Mouse (Mus musculus): Measurements from ENCODE around the gene 4930595D18Rik. TPM values are rescaled to one million over a fixed set of nuclear protein-coding genes. Genes with fewer than 3 reads are reported as not detected.

Gene 4930595D18Rik
- total and polyA plus RNA-seq, 2 experiments from 2014 or later: not detected

DNA sequence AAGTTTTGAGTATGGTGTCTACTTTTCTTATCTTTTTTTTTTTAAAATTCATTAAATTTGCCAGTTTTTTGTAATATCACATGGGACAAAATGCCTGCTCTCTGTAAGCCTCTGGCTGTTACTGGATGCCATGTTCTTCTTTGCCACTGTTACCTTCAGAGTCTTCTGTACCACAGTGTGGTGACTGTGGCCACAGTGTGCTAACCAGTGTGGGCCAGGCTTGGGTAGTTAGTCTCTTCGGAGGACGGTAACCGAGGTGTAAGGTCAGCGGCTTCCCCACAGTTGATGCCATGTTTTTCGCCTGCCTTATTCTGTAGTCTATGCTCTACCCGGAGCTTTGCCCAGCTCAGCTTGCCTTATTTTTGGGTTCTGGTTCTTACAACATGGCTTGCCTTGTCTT lies 1.9 kb downstream of the 4930595D18Rik start:
- H3K4me2 ChIP-seq (ENCODE audit: low read depth, low read length): no peak overlapping the region
- no peaks in the 10 kb centered on the region for H3K27me3 ChIP-seq (ENCODE audit: control insufficient read depth, insufficient read depth, low read length)
- H3K9ac ChIP-seq (replicated peaks; ENCODE audit: low read depth, low read length): no peak overlapping the region
- 97% methylated on average over 6 of the region's 6 CpGs for WGBS
- ATAC-seq (ENCODE audit: insufficient read depth, low read depth) (no peak), DNase-seq (ENCODE audit: low spot score) (no peak)
- no peaks in the 10 kb centered on the region for H3K9me3 ChIP-seq (replicated peaks; ENCODE audit: control insufficient read depth, low read length)
- H3K36me3 ChIP-seq (replicated peaks; ENCODE audit: control insufficient read depth, insufficient read depth, low read length): no peaks in the 10 kb centered on the region
- TF ChIP-seq EP300 (IDR thresholded peaks at IDR 0.05; ENCODE audit: low read depth) (no peak), CTCF (IDR thresholded peaks at IDR 0.05; ENCODE audit: low read depth) (no peak)
- no peak overlapping the region for H3K27ac ChIP-seq (ENCODE audit: low read depth)
- no peak overlapping the region for H3K4me3 ChIP-seq (ENCODE audit: low read depth, low read length)
- peaks cover 5% of the 10 kb centered on the region; the same call in 1 of the 2 replicates for H3K4me1 ChIP-seq (ENCODE audit: control insufficient read depth, insufficient read depth)

DNA sequence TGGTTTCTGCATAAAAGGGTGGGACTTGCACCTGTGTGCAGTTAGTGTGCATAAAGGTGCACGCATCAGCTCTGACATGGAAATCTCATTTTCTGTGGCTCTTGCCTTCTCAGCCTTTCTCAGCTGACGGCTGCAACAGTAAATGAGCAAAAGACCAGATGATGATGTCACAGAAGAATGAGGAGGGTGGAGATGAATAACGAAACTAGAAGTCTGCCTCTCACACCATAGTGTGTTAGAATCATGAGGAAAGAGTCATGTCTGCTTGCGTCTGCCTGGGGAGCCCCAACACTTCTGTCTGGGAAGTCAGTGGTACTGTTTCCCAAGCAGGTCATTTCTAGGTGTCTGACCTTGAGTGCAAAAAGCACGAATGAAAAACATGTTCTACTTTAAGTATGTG lies 2.4 kb downstream of the 4930595D18Rik start:
- no peak overlapping the region for H3K4me2 ChIP-seq (ENCODE audit: low read depth, low read length)
- ATAC-seq (ENCODE audit: insufficient read depth, low read depth) (no peak), DNase-seq (ENCODE audit: low spot score) (no peak)
- H3K9me3 ChIP-seq (replicated peaks; ENCODE audit: control insufficient read depth, low read length): no peaks in the 10 kb centered on the region
- H3K4me1 ChIP-seq (ENCODE audit: control insufficient read depth, insufficient read depth): peaks cover 5% of the 10 kb centered on the region; the same call in 1 of the 2 replicates
- H3K36me3 ChIP-seq (replicated peaks; ENCODE audit: control insufficient read depth, insufficient read depth, low read length): no peaks in the 10 kb centered on the region
- no peak overlapping the region for H3K9ac ChIP-seq (replicated peaks; ENCODE audit: low read depth, low read length)
- 73% methylated on average over 5 of the region's 5 CpGs for WGBS
- no peak overlapping the region for H3K4me3 ChIP-seq (ENCODE audit: low read depth, low read length)
- no peak overlapping the region for H3K27ac ChIP-seq (ENCODE audit: low read depth)
- H3K27me3 ChIP-seq (ENCODE audit: control insufficient read depth, insufficient read depth, low read length): no peaks in the 10 kb centered on the region
- TF ChIP-seq EP300 (IDR thresholded peaks at IDR 0.05; ENCODE audit: low read depth) (no peak), CTCF (IDR thresholded peaks at IDR 0.05; ENCODE audit: low read depth) (no peak)

DNA sequence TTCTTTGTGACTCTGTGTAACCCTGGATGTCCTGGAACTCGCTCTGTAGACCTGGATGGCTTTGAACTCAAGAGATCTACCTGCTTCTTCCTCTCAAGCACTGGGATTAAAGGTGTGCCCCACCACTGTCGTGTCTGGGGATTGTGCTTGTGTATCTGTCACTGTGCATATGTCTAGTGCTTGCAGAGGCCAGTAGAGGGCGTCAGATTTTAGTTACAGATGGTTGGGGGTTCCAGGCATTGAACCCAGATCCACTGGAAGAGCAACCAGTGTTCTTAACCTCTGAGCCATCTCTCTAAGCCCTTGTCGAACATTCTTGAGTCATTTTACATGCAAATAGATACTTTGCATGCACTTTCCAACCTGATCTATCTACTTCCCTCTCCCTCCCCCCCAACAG lies 5.5 kb downstream of the 4930595D18Rik start:
- no peak for ATAC-seq (ENCODE audit: insufficient read depth, low read depth)
- 82% methylated on average over 4 of the region's 4 CpGs for WGBS

DNA sequence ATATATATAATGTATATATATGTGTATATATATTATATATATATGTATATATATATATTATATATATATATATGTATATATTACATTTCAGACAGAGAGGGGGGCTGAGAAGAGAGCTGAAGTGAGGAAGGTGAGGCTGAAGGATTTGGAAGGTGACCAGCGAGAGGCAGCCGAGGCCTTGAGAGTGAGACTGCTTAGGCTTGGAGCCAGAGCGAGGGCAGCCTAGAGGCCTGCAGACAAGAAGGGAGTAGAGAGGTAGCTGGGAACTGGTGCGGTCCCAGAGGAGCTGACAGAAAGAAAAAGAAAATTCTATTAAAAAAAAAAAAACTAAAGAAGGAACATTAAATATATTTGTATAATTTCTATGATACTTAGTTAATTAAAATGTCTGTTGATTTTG lies 15.4 kb downstream of the 4930595D18Rik start:
- H3K9ac ChIP-seq (replicated peaks; ENCODE audit: low read depth, low read length): no peak overlapping the region
- H3K4me2 ChIP-seq (ENCODE audit: low read depth, low read length): no peak overlapping the region
- H3K27me3 ChIP-seq (ENCODE audit: control insufficient read depth, insufficient read depth, low read length): no peaks in the 10 kb centered on the region
- H3K36me3 ChIP-seq (replicated peaks; ENCODE audit: control insufficient read depth, insufficient read depth, low read length): no peaks in the 10 kb centered on the region; the same call in 1 of the 2 replicates
- TF ChIP-seq CTCF (IDR thresholded peaks at IDR 0.05; ENCODE audit: low read depth) (no peak), EP300 (IDR thresholded peaks at IDR 0.05; ENCODE audit: low read depth) (no peak)
- H3K27ac ChIP-seq (ENCODE audit: low read depth): no peak overlapping the region
- H3K9me3 ChIP-seq (replicated peaks; ENCODE audit: control insufficient read depth, low read length): no peaks in the 10 kb centered on the region
- 80% methylated on average over 4 of the region's 4 CpGs for WGBS
- H3K4me3 ChIP-seq (ENCODE audit: low read depth, low read length): no peak overlapping the region
- no peak for ATAC-seq (ENCODE audit: insufficient read depth, low read depth)
- no peak for DNase-seq (ENCODE audit: low spot score)
- 0 out of 2 replicates have a peak, but pooled peaks cover 9% of the 10 kb centered on the region for H3K4me1 ChIP-seq (ENCODE audit: control insufficient read depth, insufficient read depth)

More for the DNA sequence above, 5.5 kb downstream of the 4930595D18Rik start:
- no peak for DNase-seq (ENCODE audit: low spot score)
- no peak overlapping the region for H3K4me2 ChIP-seq (ENCODE audit: low read depth, low read length)
- H3K9ac ChIP-seq (replicated peaks; ENCODE audit: low read depth, low read length): no peak overlapping the region
- no peaks in the 10 kb centered on the region for H3K4me1 ChIP-seq (ENCODE audit: control insufficient read depth, insufficient read depth)
- H3K9me3 ChIP-seq (replicated peaks; ENCODE audit: control insufficient read depth, low read length): no peaks in the 10 kb centered on the region
- H3K27me3 ChIP-seq (ENCODE audit: control insufficient read depth, insufficient read depth, low read length): no peaks in the 10 kb centered on the region
- TF ChIP-seq EP300 (IDR thresholded peaks at IDR 0.05; ENCODE audit: low read depth) (no peak), CTCF (IDR thresholded peaks at IDR 0.05; ENCODE audit: low read depth) (no peak)
- H3K36me3 ChIP-seq (replicated peaks; ENCODE audit: control insufficient read depth, insufficient read depth, low read length): no peaks in the 10 kb centered on the region
- H3K4me3 ChIP-seq (ENCODE audit: low read depth, low read length): no peak overlapping the region
- no peak overlapping the region for H3K27ac ChIP-seq (ENCODE audit: low read depth)

DNA sequence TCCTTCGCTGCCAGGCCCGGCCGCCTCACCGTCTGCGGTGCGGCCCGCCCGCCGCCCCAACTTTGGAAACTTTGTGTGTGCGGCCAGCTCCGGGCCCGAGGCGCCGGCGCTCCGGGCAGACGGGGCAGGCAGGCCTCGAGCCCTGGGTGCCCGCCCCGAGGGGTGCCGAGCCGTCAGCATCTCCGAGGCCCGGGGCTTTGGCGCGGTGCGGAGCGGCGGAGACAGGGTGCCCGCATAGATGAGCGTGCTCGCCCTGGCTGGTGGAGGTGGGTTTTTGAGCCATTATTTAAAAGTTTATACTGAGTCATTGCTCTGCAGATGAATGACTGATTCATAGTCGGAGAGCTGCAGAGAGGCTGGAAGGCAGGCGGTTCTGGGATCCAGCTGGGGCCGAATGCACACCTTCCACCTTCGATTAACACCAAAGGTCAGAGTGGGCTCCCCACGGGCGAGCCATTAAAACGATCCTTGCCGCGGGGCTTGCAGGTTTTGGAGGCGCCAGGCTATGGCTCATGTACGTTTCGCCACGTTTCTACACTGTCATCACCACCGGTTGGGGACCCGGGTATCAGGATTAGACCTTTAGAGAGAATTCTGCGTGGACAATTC lies 17.5 kb downstream of the 4930595D18Rik start:
- Histone ChIP-seq H3K9me3 (replicated peaks; ENCODE audit: control insufficient read depth, low read length) (no peaks in the 10 kb centered on the region), H3K4me2 (ENCODE audit: low read depth, low read length) (peak overlapping the region; percentile 94), H3K4me3 (ENCODE audit: low read depth, low read length) (peak overlapping the region; percentile 77), H3K9ac (replicated peaks; ENCODE audit: low read depth, low read length) (peak overlapping the region; percentile 70), H3K27ac (ENCODE audit: low read depth) (peak overlapping the region; percentile 61), H3K36me3 (replicated peaks; ENCODE audit: control insufficient read depth, insufficient read depth, low read length) (no peaks in the 10 kb centered on the region; the same call in 1 of the 2 replicates), H3K27me3 (ENCODE audit: control insufficient read depth, insufficient read depth, low read length) (no peaks in the 10 kb centered on the region), H3K4me1 (ENCODE audit: control insufficient read depth, insufficient read depth) (0 out of 2 replicates have a peak, but pooled peaks cover 22% of the 10 kb centered on the region)
- under 1% methylated on average over 47 of the region's 48 CpGs for WGBS
- DNase-seq (ENCODE audit: low spot score) (no peak), ATAC-seq (ENCODE audit: insufficient read depth, low read depth) (peak; percentile 13; the same call in 1 of the 2 replicates)
- no peak for TF ChIP-seq EP300 (IDR thresholded peaks at IDR 0.05; ENCODE audit: low read depth)
- TF ChIP-seq CTCF (IDR thresholded peaks at IDR 0.05; ENCODE audit: low read depth): no peak
